Mouse (Mus musculus) CH12.LX (cell line): ENCODE results near the gene Tmem151b. TPM values are rescaled to one million over a fixed set of nuclear protein-coding genes. Genes with fewer than 3 reads are reported as not detected.

Experiments used
- DNase-seq: peaks from one replicate; pipeline ENCODE4 v3.0.0-alpha.2; 2013; ENCODE audit errors: extremely low read depth
- H3K27ac ChIP-seq: 2 replicates; pipeline ENCODE4 v1.5.1; 2012; ENCODE audit warnings: low read depth, mild to moderate bottlenecking, control low read depth, moderate library complexity; ENCODE audit not compliant: insufficient read depth
- H3K27me3 ChIP-seq: replicated peaks from 2 replicates; pipeline ENCODE3; 2012; ENCODE audit warnings: inconsistent platforms
- H3K36me3 ChIP-seq, 2 experiments: replicated peaks in 1 of 2; 2 replicates each; pipeline versions ENCODE3 to v1.6.1; 2012; ENCODE audit warnings: inconsistent platforms in 1 of 2, low read length in 1 of 2, mild to moderate bottlenecking in 1 of 2, mixed read lengths in 1 of 2, moderate library complexity in 1 of 2; ENCODE audit not compliant: control insufficient read depth in 1 of 2, insufficient read depth in 1 of 2
- H3K4me1 ChIP-seq, 2 experiments: 2 replicates each; pipeline ENCODE4 v1.6.1; 2012; ENCODE audit warnings: inconsistent platforms in 1 of 2, moderate library complexity in 1 of 2; ENCODE audit not compliant: insufficient read depth in 2 of 2, control insufficient read depth in 1 of 2
- H3K4me2 ChIP-seq: 2 replicates; pipeline ENCODE4 v1.6.1; 2012; ENCODE audit warnings: low read depth, mild to moderate bottlenecking, control low read depth; ENCODE audit not compliant: poor library complexity, insufficient read depth, severe bottlenecking
- H3K4me3 ChIP-seq, 3 experiments: fragments of 150-350 bp in 1 of 3; sonication (generic) in 1 of 3; replicated peaks in 1 of 3; 2 replicates each; pipeline versions ENCODE3 to v1.5.1; 2011 to 2012; ENCODE audit warnings: low read depth in 2 of 3, low read length in 2 of 3, mild to moderate bottlenecking in 2 of 3, moderate library complexity in 2 of 3, control low read depth in 1 of 3, improper control_type of control experiment in 1 of 3, inconsistent platforms in 1 of 3, mixed read lengths in 1 of 3; ENCODE audit not compliant: poor library complexity in 1 of 3
- H3K79me2 ChIP-seq: replicated peaks from 2 replicates; pipeline ENCODE4 v1.6.1; 2012; ENCODE audit warnings: mild to moderate bottlenecking, moderate library complexity; ENCODE audit not compliant: control insufficient read depth, poor library complexity, insufficient read depth, severe bottlenecking; ENCODE audit errors: extremely low read depth
- H3K9ac ChIP-seq: 2 replicates; pipeline ENCODE4 v1.6.1; 2012; ENCODE audit warnings: low read depth, mild to moderate bottlenecking, control low read depth, moderate library complexity; ENCODE audit not compliant: insufficient read depth
- H3K9me3 ChIP-seq: replicated peaks from 2 replicates; pipeline ENCODE3; 2012; ENCODE audit warnings: low read length, inconsistent platforms, mixed read lengths
- CHD1 ChIP-seq: IDR thresholded peaks from 2 replicates; pipeline ENCODE4 v1.6.1; 2012; ENCODE audit warnings: low read depth, low read length, improper control_type of control experiment, inconsistent platforms
- CHD2 ChIP-seq: IDR thresholded peaks from 2 replicates; pipeline ENCODE4 v1.6.1; 2011; ENCODE audit warnings: low read length, improper control_type of control experiment
- CTCF ChIP-seq, 2 experiments: IDR thresholded peaks in 1 of 2; conservative IDR thresholded peaks in 1 of 2; 2 replicates each; pipeline ENCODE4 v1.5.1; 2011 to 2012; ENCODE audit warnings: low read depth in 2 of 2, low read length in 2 of 2, improper control_type of control experiment in 1 of 2, inconsistent platforms in 1 of 2, mild to moderate bottlenecking in 1 of 2, moderate library complexity in 1 of 2
- E2F4 ChIP-seq: IDR thresholded peaks from 2 replicates; pipeline ENCODE4 v1.6.1; 2011; ENCODE audit warnings: low read depth, low read length, improper control_type of control experiment; ENCODE audit not compliant: insufficient replicate concordance
- EP300 ChIP-seq: IDR thresholded peaks from 2 replicates; pipeline ENCODE4 v1.6.1; 2011; ENCODE audit warnings: low read length, improper control_type of control experiment
- ETS1 ChIP-seq: conservative IDR thresholded peaks from 2 replicates; pipeline ENCODE4 v1.6.1; 2012; ENCODE audit warnings: low read depth, mild to moderate bottlenecking, inconsistent platforms, low read length, improper control_type of control experiment, moderate library complexity
- GABPA ChIP-seq: IDR thresholded peaks from 2 replicates; pipeline ENCODE4 v1.6.1; 2012; ENCODE audit warnings: low read depth, low read length, improper control_type of control experiment, inconsistent platforms; ENCODE audit not compliant: insufficient replicate concordance
- HCFC1 ChIP-seq: IDR thresholded peaks from 2 replicates; pipeline ENCODE4 v1.6.1; 2012; ENCODE audit warnings: low read depth, mild to moderate bottlenecking, inconsistent platforms, low read length, improper control_type of control experiment
- JUND ChIP-seq: conservative IDR thresholded peaks from 2 replicates; pipeline ENCODE4 v1.6.1; 2011; ENCODE audit warnings: low read depth, low read length, improper control_type of control experiment
- KAT2A ChIP-seq: IDR thresholded peaks from 2 replicates; pipeline ENCODE4 v1.6.1; 2012; ENCODE audit warnings: low read length, improper control_type of control experiment, inconsistent platforms; ENCODE audit not compliant: insufficient replicate concordance
- MAX ChIP-seq: IDR thresholded peaks from 2 replicates; pipeline ENCODE4 v1.6.1; 2011; ENCODE audit warnings: low read length, improper control_type of control experiment
- MAZ ChIP-seq: IDR thresholded peaks from 2 replicates; pipeline ENCODE4 v1.6.1; 2012; ENCODE audit warnings: low read depth, mild to moderate bottlenecking, inconsistent platforms, low read length, improper control_type of control experiment, moderate library complexity
- MEF2A ChIP-seq: IDR thresholded peaks from 2 replicates; pipeline ENCODE4 v1.6.1; 2014; ENCODE audit warnings: low read depth, mild to moderate bottlenecking, inconsistent platforms, low read length, improper control_type of control experiment, borderline replicate concordance
- MXI1 ChIP-seq: IDR thresholded peaks from 2 replicates; pipeline ENCODE4 v1.6.1; 2011; ENCODE audit warnings: mild to moderate bottlenecking, low read depth, low read length, improper control_type of control experiment
- MYC ChIP-seq: IDR thresholded peaks from 2 replicates; pipeline ENCODE4 v1.6.1; 2011; ENCODE audit warnings: low read depth, mild to moderate bottlenecking, improper control_type of control experiment, low read length
- NRF1 ChIP-seq: IDR thresholded peaks from 2 replicates; pipeline ENCODE4 v1.6.1; 2014; ENCODE audit warnings: low read depth, mild to moderate bottlenecking, inconsistent platforms, low read length, improper control_type of control experiment, moderate library complexity
- PAX5 ChIP-seq: IDR thresholded peaks from 2 replicates; pipeline ENCODE4 v1.6.1; 2012; ENCODE audit warnings: low read length, inconsistent platforms, mixed read lengths
- RAD21 ChIP-seq: IDR thresholded peaks from 2 replicates; pipeline ENCODE4 v1.6.1; 2011; ENCODE audit warnings: low read depth, mild to moderate bottlenecking, low read length, improper control_type of control experiment, moderate library complexity
- SMC3 ChIP-seq: IDR thresholded peaks from 2 replicates; pipeline ENCODE4 v1.6.1; 2011; ENCODE audit warnings: low read depth, low read length, improper control_type of control experiment
- TCF12 ChIP-seq: IDR thresholded peaks from 2 replicates; pipeline ENCODE4 v1.6.1; 2014; ENCODE audit warnings: low read depth, mild to moderate bottlenecking, inconsistent platforms, low read length, improper control_type of control experiment
- USF1 ChIP-seq: IDR thresholded peaks from 2 replicates; pipeline ENCODE4 v1.6.1; 2014; ENCODE audit warnings: low read depth, mild to moderate bottlenecking, inconsistent platforms, low read length, improper control_type of control experiment
- USF2 ChIP-seq: conservative IDR thresholded peaks from 2 replicates; pipeline ENCODE4 v1.6.1; 2011; ENCODE audit warnings: low read depth, low read length, improper control_type of control experiment
- ZKSCAN1 ChIP-seq: IDR thresholded peaks from 2 replicates; pipeline ENCODE4 v1.6.1; 2012; ENCODE audit warnings: low read depth, inconsistent platforms, low read length, improper control_type of control experiment, borderline replicate concordance
- ZNF384 ChIP-seq: IDR thresholded peaks from 2 replicates; pipeline ENCODE4 v1.6.1; 2012; ENCODE audit warnings: low read depth, low read length, improper control_type of control experiment, inconsistent platforms
- dilution Hi-C: fragments of 300-500 bp; cut with MboI; formaldehyde crosslinking; loops from 2 replicates; pipeline ENCODE4 v1.14.3; 2020; ENCODE audit warnings: low sequenced_read_pairs; ENCODE audit not compliant: extremely low pct_unique_long_range_greater_than_20kb, extremely low pct_ligation_motif_present
- in situ Hi-C: fragments of 300-500 bp; cut with MboI; formaldehyde crosslinking; loops from 3 replicates; pipeline ENCODE4 v1.14.3; 2019; ENCODE audit warnings: low sequenced_read_pairs, low pct_ligation_motif_present, low pct_unique_long_range_greater_than_20kb, mixed read lengths
- polyA plus RNA-seq: library from polyadenylated mRNA; unstranded; fragments of >175 nt; gene quantifications from 2 replicates; pipeline ENCODE4 v1.2.1, GENCODE M21; 2012; ENCODE audit warnings: low read depth; ENCODE audit not compliant: insufficient read length
- total RNA-seq, 2 experiments: library from RNA; depleted of rRNA; stranded (reverse); fragments of 300-350 nt in 1 of 2; fragments of >200 nt in 1 of 2; gene quantifications; 2 replicates each; pipeline ENCODE4 v1.2.3; 2012 to 2014

Gene Tmem151b
- total and polyA plus RNA-seq, 3 experiments, result 0.12 to 0.53 (median 0.42) TPM

DNA sequence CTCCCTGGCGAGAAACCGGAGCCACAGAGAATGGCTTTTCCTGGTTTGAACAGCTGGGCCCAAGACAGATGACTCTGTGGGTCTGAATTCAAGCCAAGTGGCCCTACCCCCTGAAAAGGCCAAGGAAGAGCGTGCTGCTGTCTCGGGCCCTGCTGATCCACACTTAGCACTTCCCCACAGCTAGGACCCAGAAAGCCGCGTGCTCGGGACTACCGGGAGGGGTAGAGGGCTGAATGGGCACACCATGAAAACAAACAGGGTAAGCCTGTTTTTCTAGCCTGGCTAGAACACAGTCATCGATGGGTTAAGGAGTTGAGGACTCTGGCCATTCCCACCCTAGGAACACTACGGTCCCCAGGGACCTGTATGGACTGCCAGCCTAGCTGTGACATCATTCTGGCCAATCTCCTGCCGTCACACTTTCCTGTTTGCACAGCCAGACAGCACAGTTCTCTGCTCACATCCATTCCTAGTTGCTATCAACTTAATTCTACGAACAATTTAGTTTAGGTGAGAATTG is 31.5 kb upstream of the Tmem151b start:
- dilution Hi-C loops, result no loop called here

DNA sequence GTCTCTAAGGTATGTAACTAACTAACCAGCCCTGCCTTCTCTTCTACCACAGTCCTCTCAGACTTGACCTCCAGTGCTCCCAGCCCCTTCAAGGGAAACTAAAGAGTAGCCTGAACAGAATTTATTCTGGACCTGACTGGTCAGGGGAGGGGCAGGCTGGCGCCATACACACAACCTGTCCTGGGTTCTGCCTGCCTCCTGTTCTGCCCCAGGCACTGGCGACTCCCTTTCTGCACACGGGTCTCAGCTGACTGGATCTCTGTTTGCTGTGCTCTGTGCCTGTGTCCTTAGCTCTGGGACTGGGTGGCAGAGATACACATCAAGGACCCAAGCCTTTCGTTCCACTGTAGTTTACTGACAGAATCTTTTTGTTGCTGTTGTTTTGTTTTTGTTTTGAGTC is 30.1 kb upstream of the Tmem151b start:
- in situ Hi-C loops, result no loop called here
- no peaks in the 10 kb centered on the region for H3K27me3 ChIP-seq
- no peaks in the 10 kb centered on the region for H3K79me2 ChIP-seq
- H3K4me2 ChIP-seq, result no peak overlapping the region
- H3K9me3 ChIP-seq, result no peaks in the 10 kb centered on the region
- no peak overlapping the region for H3K4me3 ChIP-seq
- dilution Hi-C loops, result no loop called here
- no peak overlapping the region for H3K27ac ChIP-seq
- no peak for DNase-seq
- H3K9ac ChIP-seq, result no peak overlapping the region
- TF ChIP-seq KAT2A (no peak), CHD1 (no peak), MAZ (no peak), NRF1 (no peak), USF1 (no peak), GABPA (no peak), TCF12 (no peak), PAX5 (no peak)
- peaks cover 8 to 52% of the 10 kb centered on the region in 2 experiments for H3K4me1 ChIP-seq
- H3K36me3 ChIP-seq, result peaks cover 0 to 4% of the 10 kb centered on the region in 2 experiments

More for the DNA sequence above, 31.5 kb upstream of the Tmem151b start:
- in situ Hi-C loops, result no loop called here
- no peak for DNase-seq
- Histone ChIP-seq H3K9me3 (no peaks in the 10 kb centered on the region), H3K9ac (no peak overlapping the region), H3K27me3 (no peaks in the 10 kb centered on the region), H3K27ac (no peak overlapping the region)
- TF ChIP-seq ETS1 (no peak), CHD1 (no peak), SMC3 (no peak), MXI1 (peak; percentile 42; the same call in 1 of the 2 replicates), MAX (peak; percentile 17; the same call in 1 of the 2 replicates)
- TF ChIP-seq, all 38 proteins: peak for 2
- Histone ChIP-seq H3K4me3 (no peak overlapping the region), H3K4me1 (peaks cover 8 to 51% of the 10 kb centered on the region in 2 experiments), H3K4me2 (no peak overlapping the region), H3K79me2 (no peaks in the 10 kb centered on the region), H3K36me3 (peaks cover 4 to 19% of the 10 kb centered on the region in 2 experiments)

DNA sequence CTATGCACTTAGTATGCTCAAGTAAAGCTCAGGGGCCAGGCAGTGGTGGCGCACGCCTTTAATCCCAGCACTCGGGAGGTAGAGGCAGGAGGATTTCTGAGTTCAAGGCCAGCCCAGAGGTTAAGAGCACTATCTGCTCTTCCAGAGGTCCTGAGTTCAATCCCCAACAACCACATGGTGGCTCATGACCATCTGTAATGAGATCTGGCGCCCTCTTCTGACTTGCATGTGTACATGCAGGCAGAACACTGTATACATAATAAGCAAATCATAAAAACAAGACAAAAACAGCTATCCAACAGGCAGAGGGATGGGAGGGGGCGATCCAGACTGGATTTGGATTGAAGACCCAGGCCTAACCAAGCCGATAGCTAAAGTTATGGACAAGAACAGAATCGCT is 29.4 kb upstream of the Tmem151b start:
- no peaks in the 10 kb centered on the region for H3K79me2 ChIP-seq
- no peak for TF ChIP-seq MEF2A
- peak; percentile 52 for TF ChIP-seq SMC3
- TF ChIP-seq CHD2, result no peak
- peak; percentile 81 for TF ChIP-seq MYC
- peak; percentile 44 to 80 for TF ChIP-seq CTCF (conservative IDR thresholded peaks at IDR 0.05 in 1 of 2, IDR thresholded peaks at IDR 0.05 in 1 of 2; ENCODE audit: low read depth in 2 of 2, low read length in 2 of 2)
- no peak for TF ChIP-seq JUND
- peak; percentile 41 for TF ChIP-seq RAD21
- no peak for TF ChIP-seq USF2
- TF ChIP-seq MAX, result peak; percentile 51; the same call in 1 of the 2 replicates
- no peak for TF ChIP-seq TCF12
- no peak for TF ChIP-seq E2F4
- TF ChIP-seq ZKSCAN1, result no peak
- TF ChIP-seq HCFC1, result 0 out of 2 replicates have a peak, but pooled peaks have one; percentile 13
- TF ChIP-seq ZNF384, result 0 out of 2 replicates have a peak, but pooled peaks have one; percentile 7
- no peak for TF ChIP-seq EP300
- no peak for TF ChIP-seq KAT2A
- TF ChIP-seq, all 38 proteins: peak for 7
- H3K36me3 ChIP-seq, result no peaks in the 10 kb centered on the region
- no peaks in the 10 kb centered on the region for H3K27me3 ChIP-seq
- H3K4me3 ChIP-seq, result no peak overlapping the region
- in situ Hi-C loops (no loop called here), dilution Hi-C loops (no loop called here)
- no peak overlapping the region for H3K27ac ChIP-seq
- no peak for DNase-seq
- no peaks in the 10 kb centered on the region for H3K9me3 ChIP-seq
- no peak overlapping the region for H3K4me2 ChIP-seq
- H3K4me1 ChIP-seq, result peaks cover 8 to 49% of the 10 kb centered on the region in 2 experiments
- no peak overlapping the region for H3K9ac ChIP-seq
